Mouse (Mus musculus) stomach, embryonic 14.5 days (tissue): ENCODE data around the gene Napepld. TPM values are rescaled to one million over a fixed set of nuclear protein-coding genes. Genes with fewer than 3 reads are reported as not detected.

Experiments used
- ATAC-seq: fragments of 200-750 bp; cut with Nextera tagmentation; 2 replicates; pipeline ENCODE4 v1.8.0; 2017; ENCODE audit warnings: low read depth, moderate TSS enrichment; ENCODE audit not compliant: insufficient number of reproducible peaks, insufficient read depth, low FRiP score
- H3K27ac ChIP-seq: fragments of 300-500 bp; sonication (generic); 2 replicates; pipeline ENCODE4 v1.5.1; 2014; ENCODE audit warnings: mild to moderate bottlenecking, low read length, moderate library complexity, mixed read lengths
- H3K27me3 ChIP-seq: fragments of 300-500 bp; sonication (generic); 2 replicates; pipeline ENCODE4 v1.6.1; 2014; ENCODE audit warnings: low read length, control low read depth, mixed read lengths; ENCODE audit not compliant: control insufficient read depth, insufficient read depth
- H3K36me3 ChIP-seq: fragments of 300-500 bp; sonication (generic); 2 replicates; pipeline ENCODE4 v1.6.1; 2014; ENCODE audit warnings: mild to moderate bottlenecking, control low read depth, low read length, moderate library complexity, mixed read lengths; ENCODE audit not compliant: control insufficient read depth, insufficient read depth
- H3K4me1 ChIP-seq: fragments of 300-500 bp; sonication (generic); 2 replicates; pipeline ENCODE4 v1.6.1; 2014; ENCODE audit warnings: low read length, control low read depth, mixed read lengths; ENCODE audit not compliant: control insufficient read depth, insufficient read depth
- H3K4me2 ChIP-seq: fragments of 300-500 bp; sonication (generic); replicated peaks from 2 replicates; pipeline ENCODE4 v1.6.1; 2014; ENCODE audit warnings: low read depth, low read length, control low read depth
- H3K4me3 ChIP-seq: fragments of 300-500 bp; sonication (generic); 2 replicates; pipeline ENCODE4 v1.5.1; 2014; ENCODE audit warnings: low read depth, low read length, control low read depth
- H3K9ac ChIP-seq: fragments of 300-500 bp; sonication (generic); replicated peaks from 2 replicates; pipeline ENCODE4 v1.6.1; 2014; ENCODE audit warnings: low read depth, mild to moderate bottlenecking, control low read depth, low read length, moderate library complexity, mixed read lengths
- H3K9me3 ChIP-seq: fragments of 300-500 bp; sonication (generic); 2 replicates; pipeline ENCODE4 v1.6.1; 2016; ENCODE audit warnings: low read depth, low read length, control low read depth; ENCODE audit not compliant: control insufficient read depth
- WGBS: fragments of 180-500 bp; shearing (Covaris S2); extraction: QIAGEN DNeasy Blood & Tissue Kit; methylation state at CpG from one replicate; pipeline ENCODE4 v1.1.7; 2014; 5-methylcytosine and 5-hydroxymethylcytosine counted together
- polyA plus RNA-seq: library from polyadenylated mRNA; unstranded; fragments of >200 nt; fragmentation: Nextera tagmentation; extraction: Ambion mirVana; gene quantifications from 2 replicates; pipeline ENCODE4 v1.2.1, GENCODE M21; 2014

Gene Napepld
- polyA plus RNA-seq, 1 experiment from 2014 or later = 3.7 TPM

DNA sequence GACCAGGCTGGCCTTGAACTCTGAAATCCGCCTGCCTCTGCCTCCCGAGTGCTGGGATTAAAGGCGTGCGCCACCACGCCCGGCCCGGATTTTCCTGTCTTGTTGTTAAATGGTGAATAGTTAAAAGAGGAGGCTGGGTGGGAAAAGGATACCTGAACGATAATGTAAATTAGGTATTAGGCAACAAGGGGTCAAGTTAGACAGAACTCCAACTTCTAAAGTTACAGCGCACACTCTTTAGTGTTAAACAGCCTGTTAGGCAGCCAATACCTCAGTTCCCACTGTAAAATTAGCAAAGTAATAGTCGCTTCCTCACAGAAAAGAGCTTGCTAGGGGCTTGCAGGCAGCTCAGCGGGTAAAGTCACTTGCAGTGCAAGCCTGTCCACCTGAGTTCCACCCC, 34.9 kb upstream of the Napepld start:
- no peak overlapping the region for H3K9ac ChIP-seq
- no peak overlapping the region for H3K27ac ChIP-seq
- peaks cover 16% of the 10 kb centered on the region for H3K36me3 ChIP-seq
- H3K27me3 ChIP-seq = no peaks in the 10 kb centered on the region
- H3K4me2 ChIP-seq = no peak overlapping the region
- H3K9me3 ChIP-seq = no peaks in the 10 kb centered on the region
- WGBS = 85% methylated on average over 11 of the region's 11 CpGs
- ATAC-seq = no peak
- peaks cover 9% of the 10 kb centered on the region for H3K4me1 ChIP-seq
- H3K4me3 ChIP-seq = no peak overlapping the region

DNA sequence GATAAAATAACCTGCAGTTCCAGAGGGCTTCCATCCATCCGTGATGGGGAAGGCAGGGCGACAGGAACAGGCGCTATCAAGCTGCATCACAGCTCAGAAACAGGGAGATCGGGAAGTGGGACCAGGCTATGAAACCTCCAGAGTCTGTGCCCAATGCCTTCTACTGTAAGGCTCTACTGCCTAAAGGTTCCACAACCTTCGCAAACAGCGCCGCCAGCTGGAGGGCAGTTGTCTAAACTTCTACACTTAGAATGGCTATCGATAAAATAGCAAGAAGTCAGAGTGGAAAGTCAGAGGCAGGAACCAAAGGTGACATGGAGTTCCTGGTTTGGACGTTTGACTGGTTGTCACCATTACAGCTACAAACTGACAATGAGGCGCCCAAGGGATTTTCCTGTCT, 34.4 kb upstream of the Napepld start:
- Histone ChIP-seq H3K9ac (no peak overlapping the region), H3K36me3 (peaks cover 15% of the 10 kb centered on the region), H3K27ac (no peak overlapping the region), H3K27me3 (no peaks in the 10 kb centered on the region), H3K4me2 (no peak overlapping the region), H3K4me3 (no peak overlapping the region), H3K4me1 (peaks cover 9% of the 10 kb centered on the region), H3K9me3 (no peaks in the 10 kb centered on the region)
- no peak for ATAC-seq
- 28% methylated on average over 10 of the region's 10 CpGs for WGBS

DNA sequence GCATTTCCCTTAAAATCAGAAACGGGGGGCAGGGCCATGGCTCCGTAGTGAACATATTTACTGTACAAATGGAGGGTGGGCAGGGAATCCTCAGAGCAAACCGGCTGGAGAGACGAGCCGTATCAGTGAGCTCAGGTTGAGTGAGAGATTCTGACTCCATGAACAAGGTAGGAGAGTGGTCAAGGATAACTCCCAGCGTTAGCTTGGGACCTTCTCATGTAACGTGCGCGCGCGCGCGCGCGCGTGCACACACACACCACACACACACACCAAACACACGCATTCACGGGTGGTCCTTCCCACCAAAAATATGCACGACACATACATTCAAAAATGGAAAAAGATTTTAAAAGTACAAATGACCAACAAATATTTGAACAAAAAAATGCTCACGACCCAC, 33.9 kb upstream of the Napepld start:
- 86% methylated on average over 20 of the region's 20 CpGs for WGBS
- no peak overlapping the region for H3K4me3 ChIP-seq

GRCm38 (mm10) chr5:21732930-21733329, 31.7 kb upstream of the Napepld start:
- ATAC-seq = 0 out of 2 replicates have a peak, but pooled peaks have one; percentile 34
- Histone ChIP-seq H3K9me3 (no peaks in the 10 kb centered on the region), H3K9ac (no peak overlapping the region), H3K4me1 (peaks cover 3% of the 10 kb centered on the region), H3K27me3 (no peaks in the 10 kb centered on the region), H3K4me3 (no peak overlapping the region), H3K27ac (no peak overlapping the region; the same call in none of the 2 replicates), H3K36me3 (no peaks in the 10 kb centered on the region), H3K4me2 (no peak overlapping the region)
- 42% methylated on average over 8 of the region's 8 CpGs for WGBS

More for the DNA sequence above, 33.9 kb upstream of the Napepld start:
- H3K36me3 ChIP-seq = peaks cover 11% of the 10 kb centered on the region
- no peak overlapping the region for H3K27ac ChIP-seq
- no peaks in the 10 kb centered on the region for H3K9me3 ChIP-seq
- H3K9ac ChIP-seq = no peak overlapping the region
- H3K4me1 ChIP-seq = peaks cover 9% of the 10 kb centered on the region
- no peaks in the 10 kb centered on the region for H3K27me3 ChIP-seq
- H3K4me2 ChIP-seq = no peak overlapping the region
- ATAC-seq = no peak

- no peak overlapping the region for H3K4me3 ChIP-seq
- H3K9me3 ChIP-seq = no peaks in the 10 kb centered on the region
- ATAC-seq = no peak
- WGBS = 78% methylated on average over 3 of the region's 3 CpGs
- no peak overlapping the region for H3K4me2 ChIP-seq
- H3K27ac ChIP-seq = no peak overlapping the region; the same call in 1 of the 2 replicates
- no peaks in the 10 kb centered on the region for H3K4me1 ChIP-seq
- no peaks in the 10 kb centered on the region for H3K27me3 ChIP-seq
- H3K9ac ChIP-seq = no peak overlapping the region
- no peaks in the 10 kb centered on the region for H3K36me3 ChIP-seq
Observed at GRCm38 (mm10) chr5:21732177-21732911, 31.1 kb upstream of the Napepld start.

GRCm38 (mm10) chr5:21729107-21729506, 27.9 kb upstream of the Napepld start:
- no peak for ATAC-seq
- Histone ChIP-seq H3K9ac (no peak overlapping the region), H3K27me3 (no peaks in the 10 kb centered on the region), H3K4me2 (no peak overlapping the region), H3K27ac (no peak overlapping the region), H3K36me3 (no peaks in the 10 kb centered on the region), H3K4me1 (no peaks in the 10 kb centered on the region), H3K4me3 (no peak overlapping the region), H3K9me3 (no peaks in the 10 kb centered on the region)
- 76% methylated on average over 5 of the region's 5 CpGs for WGBS

- H3K27ac ChIP-seq = peak overlapping the region; percentile 21; the same call in 1 of the 2 replicates
- H3K9me3 ChIP-seq = no peaks in the 10 kb centered on the region
- H3K27me3 ChIP-seq = no peaks in the 10 kb centered on the region
- H3K4me2 ChIP-seq = no peak overlapping the region
- WGBS = 21% methylated on average over 7 of the region's 7 CpGs
- no peaks in the 10 kb centered on the region for H3K4me1 ChIP-seq
- no peak overlapping the region for H3K4me3 ChIP-seq
- no peak for ATAC-seq
- H3K9ac ChIP-seq = no peak overlapping the region
- no peaks in the 10 kb centered on the region for H3K36me3 ChIP-seq
Observed at GRCm38 (mm10) chr5:21724872-21725271, 23.7 kb upstream of the Napepld start.

DNA sequence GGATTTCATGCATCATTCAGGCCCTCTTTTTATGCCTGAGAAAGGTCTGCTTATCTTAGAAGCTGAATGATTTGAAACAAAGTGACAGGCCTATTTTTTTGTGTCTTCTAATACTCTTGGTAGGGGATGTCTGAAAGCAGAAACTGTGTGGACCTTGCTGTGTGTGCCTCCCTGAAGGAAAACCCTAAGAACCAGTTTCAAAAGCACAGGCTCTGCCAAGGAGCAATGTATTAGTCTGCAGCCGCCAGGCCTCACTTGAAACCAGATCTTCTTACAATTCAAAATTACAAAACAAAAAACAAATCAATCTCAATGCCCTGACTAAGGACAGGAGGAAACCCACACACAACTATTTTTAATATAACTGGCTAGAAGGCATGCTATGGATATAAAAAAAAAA, 23.2 kb upstream of the Napepld start:
- Histone ChIP-seq H3K36me3 (no peaks in the 10 kb centered on the region), H3K4me3 (no peak overlapping the region), H3K4me1 (no peaks in the 10 kb centered on the region), H3K27ac (peak overlapping the region; percentile 21; the same call in 1 of the 2 replicates), H3K9me3 (no peaks in the 10 kb centered on the region), H3K4me2 (no peak overlapping the region), H3K27me3 (no peaks in the 10 kb centered on the region), H3K9ac (no peak overlapping the region)
- ATAC-seq = no peak
- WGBS = 36% methylated on average over 1 of the region's 1 CpGs

GRCm38 (mm10) chr5:21719209-21719608, 18.0 kb upstream of the Napepld start:
- Histone ChIP-seq H3K27me3 (no peaks in the 10 kb centered on the region), H3K4me1 (no peaks in the 10 kb centered on the region), H3K36me3 (no peaks in the 10 kb centered on the region), H3K4me3 (no peak overlapping the region), H3K9ac (no peak overlapping the region), H3K27ac (no peak overlapping the region), H3K4me2 (no peak overlapping the region), H3K9me3 (no peaks in the 10 kb centered on the region)
- ATAC-seq = no peak
- 98% methylated on average over 2 of the region's 2 CpGs for WGBS
